Mouse (Mus musculus): ENCODE measurements around the gene Lmln. TPM values are rescaled to one million over a fixed set of nuclear protein-coding genes. Genes with fewer than 3 reads are reported as not detected.

Gene Lmln
- total RNA-seq, 1 experiment from 2014 or later, result 11.0 TPM

Small RNAs within 50 kb of the gene (microRNA-seq; reads per million reads assigned to microRNA genes)
- gene Gm22231, result 0 reads per million in 2 experiments
- gene Mir1947, result 4.7 to 7.2 reads per million in 2 experiments

Other genes with a start within 250 kb of the Lmln start
- 99.8 and 104 TPM in 2 replicates for gene Fyttd1, start 185.0 kb upstream of the Lmln start, total RNA-seq (2021)
- 27.9 and 32.7 TPM in 2 replicates for gene Rubcn, start 184.8 kb upstream of the Lmln start, total RNA-seq (2021)
- gene Lrch3, start 148.4 kb upstream of the Lmln start, total RNA-seq (2021), result 32.6 and 36.3 TPM in 2 replicates
- gene Iqcg, start 6.3 kb upstream of the Lmln start, total RNA-seq (2021), result 1.1 and 2.3 TPM in 2 replicates
- 526 and 608 TPM in 2 replicates for gene Rpl35a, start 6.1 kb upstream of the Lmln start, total RNA-seq (2021)
- gene Osbpl11, start 122.5 kb downstream of the Lmln start, total RNA-seq (2021), result 46.1 and 59.0 TPM in 2 replicates
- 46.9 and 54.0 TPM in 2 replicates for gene Snx4, start 188.9 kb downstream of the Lmln start, total RNA-seq (2021)

Data from adrenal gland, postnatal 14 days (tissue).